In the genomic region with DNA sequence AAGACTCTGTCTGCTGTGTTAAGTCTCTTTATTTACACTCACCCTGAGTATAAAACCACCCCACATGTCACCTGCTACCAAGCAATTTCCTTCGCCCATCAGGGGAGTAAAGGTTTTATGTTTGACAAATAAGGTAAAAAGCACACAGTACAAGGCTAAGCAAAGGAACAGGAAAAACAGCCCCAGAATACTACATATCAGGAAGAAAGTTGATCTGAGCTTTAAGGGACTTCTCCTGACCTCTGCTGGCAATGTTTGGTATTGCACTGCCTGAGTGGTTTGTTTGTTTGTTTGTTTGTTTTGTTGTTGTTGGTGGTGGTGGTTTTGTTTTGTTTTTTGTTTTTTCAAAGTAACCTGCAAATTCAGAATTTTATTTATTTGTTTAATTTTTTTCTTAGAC, we compare ENCODE assay signal across 9 mouse cellular contexts. TPM values are rescaled to one million over a fixed set of nuclear protein-coding genes. Genes with fewer than 3 reads are reported as not detected.
DNase-seq lines count a peak whose midpoint lies in the region; ATAC-seq and TF ChIP-seq lines count a peak whose summit lies in the region.
"Had no signal": no experiment of that assay in that cellular context is flagged by ENCODE, and none has a peak within 500 bp of the region (broad histone marks: within the 10 kb centered on the region; RNA-seq: fewer than 3 reads in every experiment).

No protein-coding gene starts in this region.

- no peak for ATAC-seq in liver, embryonic 12.5 days

- WGBS in liver, embryonic 12.5 days (ENCODE audit: insufficient replicate concordance) = 14% methylated on average over 1 of the region's 1 CpGs
- 41% methylated on average over 1 of the region's 1 CpGs for WGBS in embryonic facial prominence, embryonic 10.5 days
- 5% methylated on average over 1 of the region's 1 CpGs for WGBS in spleen, adult 2 months

- no peak overlapping the region for H3K9ac ChIP-seq in liver, embryonic 12.5 days
- H3K9ac ChIP-seq: heart, embryonic 13.5 days had no signal

- H3K27me3 ChIP-seq in liver, embryonic 12.5 days (replicated peaks) = no peaks in the 10 kb centered on the region
- H3K27me3 ChIP-seq in embryonic facial prominence, embryonic 10.5 days (replicated peaks; ENCODE audit: low read depth, poor library complexity, severe bottlenecking) = no peaks in the 10 kb centered on the region
- no peaks in the 10 kb centered on the region for H3K27me3 ChIP-seq in spleen, adult 2 months (ENCODE audit: control insufficient read depth, insufficient read depth, low read length)
- H3K27me3 ChIP-seq: heart, embryonic 13.5 days had no signal

- no peaks in the 10 kb centered on the region for H3K9me3 ChIP-seq in liver, embryonic 12.5 days (replicated peaks)
- H3K9me3 ChIP-seq in embryonic facial prominence, embryonic 10.5 days = no peaks in the 10 kb centered on the region
- H3K9me3 ChIP-seq: heart, embryonic 13.5 days had no signal

- peak; percentile 34; the same call in 1 of the 2 replicates for TF ChIP-seq CTCF in spleen, adult 2 months (IDR thresholded peaks at IDR 0.05; ENCODE audit: extremely low read depth, insufficient read depth, insufficient read length, insufficient replicate concordance)

- intact Hi-C loops in left cerebral cortex, postnatal 4 days (cut with DNase I) = loop anchor here (10.0 kb wide), 2 partner anchors 71 to 271 kb away; no protein-coding TSS in a partner anchor

- DNase-seq in cerebellum, adult 11 months = peak; percentile 27
- no peak for DNase-seq in cerebellum, adult 11-12 months
- DNase-seq in liver = peak; percentile 38
- DNase-seq in ZHBTc4 (ENCODE audit: low read depth, low spot score) = peak; percentile 64
- peak; percentile 35 for DNase-seq in embryonic facial prominence, embryonic 10.5 days (ENCODE audit: low spot score)
- peak; percentile 41 for DNase-seq in left cerebral cortex, postnatal 4 days
- peak; percentile 15 to 22 for DNase-seq in spleen, adult 2 months (ENCODE audit: low read depth in 1 of 2, low spot score in 2 of 2)

- H3K27ac ChIP-seq in liver, embryonic 12.5 days = no peak overlapping the region
- H3K27ac ChIP-seq in embryonic facial prominence, embryonic 10.5 days (replicated peaks) = no peak overlapping the region
- H3K27ac ChIP-seq in spleen, adult 2 months (ENCODE audit: insufficient read depth, low read length) = no peak overlapping the region
- H3K27ac ChIP-seq: heart, embryonic 13.5 days had no signal

- no peak for TF ChIP-seq POLR2A in spleen, adult 2 months (IDR thresholded peaks at IDR 0.05; ENCODE audit: low read depth, low read length)

- no peak overlapping the region for H3K4me2 ChIP-seq in liver, embryonic 12.5 days
- H3K4me2 ChIP-seq: heart, embryonic 13.5 days had no signal

- no peaks in the 10 kb centered on the region for H3K36me3 ChIP-seq in liver, embryonic 12.5 days
- H3K36me3 ChIP-seq in embryonic facial prominence, embryonic 10.5 days (replicated peaks) = no peaks in the 10 kb centered on the region
- no peaks in the 10 kb centered on the region for H3K36me3 ChIP-seq in spleen, adult 2 months (ENCODE audit: control insufficient read depth, insufficient read depth, low read length)
- H3K36me3 ChIP-seq: heart, embryonic 13.5 days had no signal

- 0 out of 2 replicates have a peak, but pooled peaks cover 3% of the 10 kb centered on the region for H3K4me1 ChIP-seq in liver, embryonic 12.5 days
- H3K4me1 ChIP-seq in embryonic facial prominence, embryonic 10.5 days = no peaks in the 10 kb centered on the region
- no peaks in the 10 kb centered on the region; the same call in 1 of the 2 replicates for H3K4me1 ChIP-seq in spleen, adult 2 months (ENCODE audit: control insufficient read depth, insufficient read depth, insufficient read length)
- H3K4me1 ChIP-seq: heart, embryonic 13.5 days had no signal

- H3K4me3 ChIP-seq in liver, embryonic 12.5 days = no peak overlapping the region
- H3K4me3 ChIP-seq in embryonic facial prominence, embryonic 10.5 days = no peak overlapping the region
- H3K4me3 ChIP-seq in spleen, adult 2 months (ENCODE audit: extremely low read depth, insufficient read depth, insufficient read length) = no peak overlapping the region
- H3K4me3 ChIP-seq: heart, embryonic 13.5 days had no signal

RNA-seq across cellular contexts. Expression of gene Gm9964, which starts 0.5 kb away (rescaled TPM):
- polyA plus RNA-seq in liver, embryonic 12.5 days (2016; fragmentation: Nextera tagmentation; extraction: Ambion mirVana) = not detected in 2 replicates
- not detected in 2 replicates for polyA plus RNA-seq in embryonic facial prominence, embryonic 10.5 days (2016; fragmentation: Nextera tagmentation; extraction: Ambion mirVana)
- total RNA-seq in left cerebral cortex, postnatal 4 days (2021) = under 1 TPM in 1 of 2 experiments, not detected in 1; 0.52 TPM
- not detected in 2 replicates for polyA plus RNA-seq in spleen, adult 2 months (2012; rRNA removed)
- polyA plus RNA-seq: heart, embryonic 13.5 days had no signal

RNA-seq across cellular contexts. Expression of gene Wsb1, which starts 41.7 kb away (rescaled TPM):
- polyA plus RNA-seq in liver, embryonic 12.5 days (2016; fragmentation: Nextera tagmentation; extraction: Ambion mirVana) = 56.4 and 61.6 TPM in 2 replicates
- 270 and 301 TPM in 2 replicates for polyA plus RNA-seq in embryonic facial prominence, embryonic 10.5 days (2016; fragmentation: Nextera tagmentation; extraction: Ambion mirVana)
- total RNA-seq in left cerebral cortex, postnatal 4 days (2021) = 100 to 1,000 TPM; 154 to 166 TPM
- 30.1 and 48.1 TPM in 2 replicates for polyA plus RNA-seq in spleen, adult 2 months (2012; rRNA removed)

RNA-seq across cellular contexts. Expression of gene Nf1, which starts 43.3 kb away (rescaled TPM):
- 2.3 and 2.5 TPM in 2 replicates for polyA plus RNA-seq in liver, embryonic 12.5 days (2016; fragmentation: Nextera tagmentation; extraction: Ambion mirVana)
- polyA plus RNA-seq in embryonic facial prominence, embryonic 10.5 days (2016; fragmentation: Nextera tagmentation; extraction: Ambion mirVana) = 6.5 and 7.7 TPM in 2 replicates
- total RNA-seq in left cerebral cortex, postnatal 4 days (2021) = 100 to 1,000 TPM; 102 to 107 TPM
- 4.4 and 5.7 TPM in 2 replicates for polyA plus RNA-seq in spleen, adult 2 months (2012; rRNA removed)
